Mouse (Mus musculus) stomach, postnatal 0 days (tissue): ENCODE measurements around the gene Apoa5. TPM values are rescaled to one million over a fixed set of nuclear protein-coding genes. Genes with fewer than 3 reads are reported as not detected.
"Not testable (repeated sequence)": the region's sequence is repeated elsewhere in the genome, so short reads cannot be mapped to it uniquely, and the experiment has no call there.

Experiments
- ATAC-seq: fragments of 200-750 bp; cut with Nextera tagmentation; 2 replicates; pipeline ENCODE4 v1.8.0; 2017; ENCODE audit not compliant: low FRiP score, low TSS enrichment
- DNase-seq: peaks from one replicate; pipeline ENCODE4 v3.0.0-alpha.2; 2016; ENCODE audit warnings: low spot score
- H3K27ac ChIP-seq: fragments of 300-500 bp; sonication (generic); replicated peaks from 2 replicates; pipeline ENCODE4 v1.5.1; 2014; ENCODE audit warnings: mild to moderate bottlenecking, control low read depth
- H3K27me3 ChIP-seq: fragments of 300-500 bp; sonication (generic); 2 replicates; pipeline ENCODE4 v1.6.1; 2014; ENCODE audit warnings: low read length; ENCODE audit not compliant: control insufficient read depth, insufficient read depth
- H3K36me3 ChIP-seq: fragments of 300-500 bp; sonication (generic); 2 replicates; pipeline ENCODE4 v1.6.1; 2014; ENCODE audit warnings: low read length, mixed read lengths; ENCODE audit not compliant: control insufficient read depth, insufficient read depth
- H3K4me1 ChIP-seq: fragments of 300-500 bp; sonication (generic); replicated peaks from 2 replicates; pipeline ENCODE4 v1.6.1; 2014; ENCODE audit warnings: antibody characterized with exemption; ENCODE audit not compliant: control insufficient read depth, insufficient read depth
- H3K4me2 ChIP-seq: fragments of 300-500 bp; sonication (generic); replicated peaks from 2 replicates; pipeline ENCODE4 v1.6.1; 2014; ENCODE audit warnings: low read depth, mild to moderate bottlenecking, control low read depth, moderate library complexity
- H3K4me3 ChIP-seq: fragments of 300-500 bp; sonication (generic); 2 replicates; pipeline ENCODE4 v1.5.1; 2014; ENCODE audit warnings: low read depth, low read length, control low read depth
- H3K9ac ChIP-seq: fragments of 300-500 bp; sonication (generic); 2 replicates; pipeline ENCODE4 v1.6.1; 2014; ENCODE audit warnings: mild to moderate bottlenecking, low read length, control low read depth, mixed read lengths
- H3K9me3 ChIP-seq: fragments of 300-500 bp; sonication (generic); 2 replicates; pipeline ENCODE4 v1.6.1; 2016; ENCODE audit warnings: low read length; ENCODE audit not compliant: control insufficient read depth
- CTCF ChIP-seq: IDR thresholded peaks from 2 replicates; pipeline ENCODE4 v1.5.1; 2016; ENCODE audit warnings: antibody characterized with exemption, low read depth, mild to moderate bottlenecking, moderate library complexity
- EP300 ChIP-seq: optimal IDR thresholded peaks from 2 replicates; pipeline ENCODE3; 2016; ENCODE audit warnings: antibody characterized with exemption
- WGBS: fragments of 180-500 bp; shearing (Covaris S2); extraction: QIAGEN DNeasy Blood & Tissue Kit; methylation state at CpG from one replicate; pipeline ENCODE4 v1.1.7; 2014; 5-methylcytosine and 5-hydroxymethylcytosine counted together
- polyA plus RNA-seq: library from polyadenylated mRNA; unstranded; fragments of >200 nt; fragmentation: Nextera tagmentation; extraction: Ambion mirVana; gene quantifications from 2 replicates; pipeline ENCODE4 v1.2.1, GENCODE M21; 2015

The Apoa5 gene
- polyA plus RNA-seq, 1 experiment from 2014 or later, result 0.47 TPM

DNA sequence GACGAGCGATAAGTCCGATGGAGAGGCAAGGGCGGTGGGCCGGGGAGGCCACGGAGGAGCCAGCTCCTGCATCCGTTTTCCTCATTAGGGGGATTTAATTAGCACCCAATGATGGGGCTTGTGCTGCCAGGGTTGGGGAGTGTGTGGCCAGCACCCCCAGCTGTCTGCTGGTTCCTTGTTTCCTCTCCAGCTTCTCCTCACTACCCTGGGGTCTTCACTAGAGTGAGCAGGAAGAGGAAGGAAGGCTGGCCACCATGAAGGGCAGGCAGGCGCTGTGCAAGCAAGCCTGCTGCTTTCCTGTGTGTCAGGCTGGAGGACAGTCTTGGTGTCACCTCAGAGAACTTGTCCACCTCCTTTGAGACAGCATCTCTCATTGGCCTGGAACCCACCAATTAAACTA lies 48.5 kb downstream of the Apoa5 start:
- Histone ChIP-seq H3K4me2 (no peak overlapping the region), H3K4me1 (no peaks in the 10 kb centered on the region), H3K9me3 (no peaks in the 10 kb centered on the region), H3K36me3 (no peaks in the 10 kb centered on the region), H3K27ac (no peak overlapping the region), H3K27me3 (no peaks in the 10 kb centered on the region), H3K4me3 (no peak overlapping the region), H3K9ac (no peak overlapping the region)
- 66% methylated on average over 8 of the region's 8 CpGs for WGBS
- DNase-seq (no peak), ATAC-seq (no peak)
- TF ChIP-seq CTCF, result no peak
- TF ChIP-seq EP300, result no peak

DNA sequence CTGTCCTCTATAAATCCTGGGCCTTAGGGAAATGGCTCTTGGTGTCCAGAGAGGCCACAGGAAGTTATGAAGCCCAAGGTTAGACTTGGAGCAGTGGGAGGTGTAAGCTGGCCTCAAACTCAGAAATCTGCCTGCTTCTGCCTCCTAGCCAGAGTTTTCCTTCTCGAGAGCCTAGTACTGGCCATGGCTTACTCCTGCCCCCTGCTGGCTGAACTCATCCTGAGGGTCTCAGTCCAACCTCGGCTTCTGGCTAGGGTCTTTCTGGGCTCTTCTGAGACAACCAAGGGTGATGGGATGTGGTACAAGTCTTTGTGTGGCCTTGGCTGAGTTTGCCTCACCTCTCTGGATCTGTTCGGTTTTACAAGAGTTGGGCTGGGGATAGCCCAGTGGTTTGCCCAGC lies 49.5 kb downstream of the Apoa5 start:
- ATAC-seq (no peak), DNase-seq (no peak)
- Histone ChIP-seq H3K36me3 (no peaks in the 10 kb centered on the region), H3K4me1 (no peaks in the 10 kb centered on the region), H3K4me2 (no peak overlapping the region), H3K27me3 (no peaks in the 10 kb centered on the region), H3K27ac (no peak overlapping the region), H3K9me3 (no peaks in the 10 kb centered on the region), H3K4me3 (no peak overlapping the region), H3K9ac (no peak overlapping the region)
- 94% methylated on average over 3 of the region's 3 CpGs for WGBS
- TF ChIP-seq CTCF, result 0 out of 2 replicates have a peak, but pooled peaks have one; percentile 11
- no peak for TF ChIP-seq EP300

DNA sequence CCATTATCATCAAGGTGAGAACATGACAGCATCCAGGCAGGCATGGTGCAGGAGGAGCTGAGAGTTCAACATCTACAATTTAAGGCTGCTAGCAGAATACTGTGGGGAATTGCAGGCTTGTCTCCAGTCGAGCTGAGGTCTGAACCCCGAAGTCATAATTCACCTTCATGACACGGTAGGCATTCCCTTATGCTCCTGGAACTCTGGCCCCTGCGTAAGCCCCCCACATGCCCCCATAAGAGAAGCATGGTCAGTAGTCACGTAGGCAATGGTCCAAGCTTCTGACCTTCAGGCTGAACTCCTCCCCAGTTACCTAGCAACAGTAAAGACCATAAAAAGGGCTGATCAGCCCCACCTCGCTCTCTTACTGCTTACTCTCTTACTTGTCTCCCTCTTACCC lies 51.5 kb downstream of the Apoa5 start, which contains the start of gene 4931429L15Rik:
Gene 4931429L15Rik, minus strand, starts transcription at position 101 of the 400 bp plus-strand sequence.
- not testable (repeated sequence) for H3K4me1 ChIP-seq, H3K36me3 ChIP-seq, ATAC-seq, H3K9ac ChIP-seq, H3K27me3 ChIP-seq, H3K27ac ChIP-seq, DNase-seq, H3K9me3 ChIP-seq, H3K4me3 ChIP-seq, H3K4me2 ChIP-seq
- WGBS, result 73% methylated on average over 6 of the region's 6 CpGs

DNA sequence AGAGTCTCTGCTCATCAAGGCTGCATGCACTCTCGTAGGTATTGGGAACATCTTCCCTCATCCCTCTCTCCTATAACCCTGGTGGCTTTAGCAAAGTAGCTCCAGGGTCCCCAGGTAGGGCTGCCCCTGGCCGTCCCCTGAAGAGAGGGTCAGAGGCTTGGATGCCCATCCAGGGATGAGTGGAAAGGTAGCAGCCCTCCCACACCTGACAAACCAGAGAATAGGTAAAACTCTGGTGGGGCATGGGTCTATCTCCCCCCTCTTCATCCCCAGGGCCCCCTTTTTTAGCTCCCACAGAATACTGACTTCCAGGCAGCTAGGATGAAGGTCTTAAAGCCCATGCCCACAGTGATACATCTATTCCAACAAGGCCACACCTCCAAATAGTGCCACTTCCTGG lies 52.0 kb downstream of the Apoa5 start:
- no peak overlapping the region for H3K4me2 ChIP-seq
- ATAC-seq, result no peak
- H3K27ac ChIP-seq, result no peak overlapping the region
- no peaks in the 10 kb centered on the region for H3K36me3 ChIP-seq
- no peak overlapping the region for H3K4me3 ChIP-seq
- 83% methylated on average over 2 of the region's 2 CpGs for WGBS
- H3K27me3 ChIP-seq, result no peaks in the 10 kb centered on the region
- no peaks in the 10 kb centered on the region for H3K4me1 ChIP-seq
- H3K9ac ChIP-seq, result no peak overlapping the region
- H3K9me3 ChIP-seq, result no peaks in the 10 kb centered on the region
- TF ChIP-seq EP300, result no peak
- no peak for TF ChIP-seq CTCF
- no peak for DNase-seq

Other genes with a start within 250 kb of the Apoa5 start
- 318 and 335 TPM in 2 replicates for gene Apoa1, start 40.1 kb upstream of the Apoa5 start, polyA plus RNA-seq
- 0.58 and 1.2 TPM in 2 replicates for gene Apoc3, start 33.0 kb upstream of the Apoa5 start, polyA plus RNA-seq
- 13.7 and 20.3 TPM in 2 replicates for gene Apoa4, start 27.9 kb upstream of the Apoa5 start, polyA plus RNA-seq
- gene Zpr1, start 4.4 kb downstream of the Apoa5 start, polyA plus RNA-seq, result 30.8 and 32.6 TPM in 2 replicates
- 7.6 and 8.8 TPM in 2 replicates for gene Bud13, start 14.4 kb downstream of the Apoa5 start, polyA plus RNA-seq
- not detected in 2 replicates for gene 4931429L15Rik, start 51.4 kb downstream of the Apoa5 start, polyA plus RNA-seq